Mouse (Mus musculus) right cerebral cortex, postnatal 10 days (tissue): ENCODE measurements around the gene Ceacam15.

ENCODE experiments used
- DNase-seq, 2 experiments: peaks; one replicate each; pipeline ENCODE4 v3.0.0; 2021; ENCODE audit warnings: low spot score in 2 of 2

Ceacam15 gene

DNA sequence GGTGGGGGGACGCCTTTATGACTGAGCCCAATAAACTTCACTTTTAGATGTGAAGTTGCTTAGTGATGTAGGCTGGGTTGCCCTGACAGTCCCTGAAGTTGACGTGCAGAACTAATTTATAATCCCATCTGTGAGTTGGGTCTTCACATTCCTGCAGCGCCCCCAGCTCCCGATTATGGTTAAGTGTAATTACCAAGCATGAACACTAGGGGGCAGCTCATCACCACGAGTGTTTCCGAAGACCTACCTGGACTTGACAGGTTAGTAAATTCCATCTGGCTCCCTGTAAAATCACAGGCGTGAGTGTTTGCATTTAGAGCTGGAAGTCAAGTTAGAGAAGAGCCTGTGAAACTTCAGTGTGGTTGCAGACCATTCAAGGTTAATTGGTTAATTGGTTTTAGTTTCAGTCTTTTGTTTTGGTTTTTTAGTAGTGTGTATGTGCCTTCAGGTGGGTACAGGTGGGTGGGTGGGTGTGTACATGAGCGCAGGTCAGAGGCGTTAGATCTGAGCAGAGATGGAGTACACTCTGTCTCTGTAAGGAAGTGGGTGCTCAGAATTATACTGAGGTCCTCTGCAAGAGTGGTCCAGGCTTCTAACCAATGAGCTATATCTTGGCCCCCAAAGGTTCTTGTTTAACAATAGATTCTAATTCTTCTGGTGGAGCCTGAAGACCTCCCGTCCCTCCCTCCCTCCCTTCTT is 45.8 kb downstream of the Ceacam15 start:
- DNase-seq, result peak; percentile 53 to 65

DNA sequence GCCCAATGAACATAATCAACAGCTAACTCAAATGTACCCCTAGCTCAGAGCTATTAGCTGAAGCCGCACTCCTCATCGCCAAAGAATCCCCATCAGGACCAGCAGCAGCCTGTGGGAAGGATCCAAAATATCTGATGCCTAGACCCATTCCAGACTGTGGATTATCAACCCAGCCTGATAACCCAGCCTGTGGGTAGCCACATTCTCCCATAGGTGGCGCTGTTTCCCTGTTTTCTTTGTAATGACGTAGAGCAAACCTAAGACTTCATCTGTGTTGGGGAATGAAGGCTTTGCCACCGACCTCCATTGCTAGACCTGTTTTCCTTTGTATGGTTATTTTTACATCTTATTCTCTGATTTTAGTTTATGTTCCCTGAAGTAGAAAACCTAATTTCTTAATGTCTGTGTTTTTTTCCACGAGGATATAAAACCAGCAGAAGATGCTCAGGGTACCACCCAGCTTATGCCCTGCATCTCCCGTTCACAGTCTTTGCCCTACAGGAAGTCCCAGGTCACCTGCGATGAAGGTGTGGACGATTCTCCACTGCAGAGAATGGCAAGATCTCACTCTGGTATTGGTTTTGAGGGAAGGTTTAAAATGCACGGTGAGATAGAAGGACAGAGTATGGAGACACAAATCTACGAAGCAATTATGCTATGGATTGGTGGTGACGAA is 47.3 kb downstream of the Ceacam15 start:
- DNase-seq, result peak; percentile 74 to 83

DNA sequence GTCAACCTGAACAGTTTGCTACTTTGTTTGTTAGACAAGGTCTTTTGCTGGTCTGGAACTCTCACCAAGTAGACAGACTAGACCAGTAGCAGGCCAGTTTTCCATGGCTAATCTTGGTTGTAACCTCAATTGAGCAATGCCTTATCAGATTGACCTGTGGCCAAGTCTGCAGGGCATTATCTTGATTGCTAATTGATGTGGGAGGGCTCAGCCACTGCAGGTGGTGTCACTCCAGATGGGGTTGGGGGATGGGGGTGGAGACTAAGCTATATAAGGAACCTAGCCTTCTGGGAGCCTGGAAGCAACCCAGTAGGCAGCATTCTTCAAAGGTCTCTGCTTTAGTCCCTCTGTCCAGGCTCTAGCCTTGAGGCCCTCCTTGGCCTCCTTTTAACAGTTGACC is 51.8 kb downstream of the Ceacam15 start:
- no peak for DNase-seq

DNA sequence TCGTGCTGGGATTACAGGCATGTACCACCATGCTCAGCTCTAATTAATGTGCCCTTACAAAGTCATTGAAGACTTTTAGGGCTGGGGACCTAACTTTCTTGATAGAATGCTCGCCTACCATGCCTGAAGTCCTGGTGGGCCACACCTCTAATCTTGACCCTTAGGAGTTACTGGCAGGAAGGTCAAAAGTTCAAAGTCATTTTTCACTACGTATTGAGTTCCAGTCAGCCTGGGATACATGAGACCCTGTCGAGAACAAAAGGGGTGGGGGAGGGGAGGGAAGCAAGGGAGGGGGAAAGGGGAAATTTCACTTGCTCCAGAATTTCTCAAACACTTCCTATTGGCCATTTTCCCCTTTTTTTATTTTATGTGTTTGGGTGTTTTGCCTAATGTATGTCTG is 52.4 kb downstream of the Ceacam15 start:
- no peak for DNase-seq
